Mouse (Mus musculus): ENCODE data around the gene Etnk2.

GRCm38 (mm10) chr1:133371431-133371830 lies 8.1 kb downstream of the Etnk2 start:
- TF ChIP-seq CTCF (IDR thresholded peaks at IDR 0.05; ENCODE audit: control insufficient read depth, insufficient read depth, insufficient replicate concordance, low read depth, low read length) (no peak), POLR2A (IDR thresholded peaks at IDR 0.05; ENCODE audit: control insufficient read depth, low read depth, low read length) (no peak)
